Mouse (Mus musculus): ENCODE data around the gene Cyb5b.

The Cyb5b gene

DNA sequence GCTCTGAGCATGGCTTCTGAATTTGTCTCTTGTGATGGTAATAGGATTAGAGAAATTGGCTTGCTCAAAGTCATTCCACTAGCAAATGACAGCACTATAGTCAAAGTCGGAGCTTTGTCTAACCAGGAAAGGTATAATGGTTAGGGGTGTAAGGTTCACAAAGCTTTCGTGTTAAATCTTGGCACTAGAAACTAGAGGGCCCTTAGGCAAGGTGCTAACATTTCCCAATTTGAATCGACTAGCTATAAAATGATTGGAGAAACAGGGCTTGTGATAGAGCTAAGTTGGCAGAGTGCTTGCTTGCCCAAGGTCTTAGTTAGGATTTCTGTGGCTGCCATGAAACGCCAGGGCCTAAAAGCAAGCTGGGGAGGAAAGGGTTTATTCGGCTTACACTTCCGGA, 20.4 kb upstream of the Cyb5b start:
- no peak for DNase-seq (ENCODE audit: low spot score in 2 of 2)

DNA sequence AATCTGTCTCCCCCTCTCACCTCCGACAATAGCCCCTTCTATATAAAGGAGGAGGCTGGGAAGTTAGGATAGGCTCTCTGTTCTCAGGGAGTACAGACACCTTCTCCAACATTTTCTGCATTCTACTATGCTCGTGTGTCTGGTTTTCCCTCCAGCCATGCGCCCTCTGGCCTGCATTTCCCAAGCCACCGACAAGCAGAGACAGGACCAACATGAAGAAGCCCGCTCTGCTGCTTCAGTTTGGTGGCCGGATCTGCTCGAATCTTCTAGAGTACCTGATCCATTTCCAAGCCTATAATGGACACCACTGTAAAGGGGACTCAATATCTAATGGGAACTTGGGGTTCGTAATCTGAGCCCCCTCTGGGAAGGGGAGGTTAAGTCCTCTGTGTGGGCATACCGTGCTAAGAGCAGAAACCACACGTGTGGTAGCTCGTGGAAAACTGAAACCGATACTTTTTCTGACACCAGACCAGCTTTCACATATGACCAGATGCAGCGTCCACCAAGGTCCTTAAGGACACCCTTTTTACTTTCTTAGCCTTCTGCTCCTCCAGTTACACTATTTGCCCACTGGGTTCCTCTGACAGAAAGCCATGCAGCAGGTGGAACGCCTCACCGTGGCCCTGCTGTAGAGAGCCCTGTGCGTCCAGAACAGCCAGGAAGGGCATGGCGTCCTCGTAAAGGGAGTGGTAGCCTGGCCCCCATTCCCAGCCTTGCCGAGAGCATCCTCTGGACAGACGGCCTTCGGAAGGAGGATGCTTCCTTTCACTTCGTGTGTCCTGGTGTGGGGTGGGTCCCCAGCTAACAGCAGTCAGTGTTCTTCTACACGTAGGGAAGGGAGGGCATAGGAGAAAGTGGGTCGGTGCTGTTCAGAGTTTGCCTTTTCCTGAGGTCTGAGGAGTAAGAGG, 17.6 kb upstream of the Cyb5b start:
- no peak for DNase-seq (ENCODE audit: low spot score in 2 of 2)

DNA sequence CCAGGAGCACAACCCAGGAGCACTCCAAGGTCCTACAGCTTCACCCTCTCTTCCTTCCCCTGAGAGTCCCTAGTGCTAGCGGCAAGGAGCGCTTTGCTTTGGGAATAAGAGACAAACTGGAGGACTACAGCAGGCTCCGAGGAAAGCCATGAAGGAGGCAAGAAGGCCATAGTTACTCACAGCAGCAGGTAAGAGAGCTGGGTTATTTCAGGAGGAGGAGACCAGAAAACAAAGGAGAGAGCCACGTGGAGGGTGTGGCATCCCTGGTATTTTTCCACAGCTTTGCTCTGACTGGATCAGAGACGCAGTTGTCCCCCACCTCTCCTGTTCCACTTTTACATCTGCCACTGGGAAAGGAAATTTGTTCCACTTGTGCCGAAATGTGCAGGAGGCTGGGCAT, 16.6 kb upstream of the Cyb5b start:
- DNase-seq (ENCODE audit: low spot score in 2 of 2), result no peak

DNA sequence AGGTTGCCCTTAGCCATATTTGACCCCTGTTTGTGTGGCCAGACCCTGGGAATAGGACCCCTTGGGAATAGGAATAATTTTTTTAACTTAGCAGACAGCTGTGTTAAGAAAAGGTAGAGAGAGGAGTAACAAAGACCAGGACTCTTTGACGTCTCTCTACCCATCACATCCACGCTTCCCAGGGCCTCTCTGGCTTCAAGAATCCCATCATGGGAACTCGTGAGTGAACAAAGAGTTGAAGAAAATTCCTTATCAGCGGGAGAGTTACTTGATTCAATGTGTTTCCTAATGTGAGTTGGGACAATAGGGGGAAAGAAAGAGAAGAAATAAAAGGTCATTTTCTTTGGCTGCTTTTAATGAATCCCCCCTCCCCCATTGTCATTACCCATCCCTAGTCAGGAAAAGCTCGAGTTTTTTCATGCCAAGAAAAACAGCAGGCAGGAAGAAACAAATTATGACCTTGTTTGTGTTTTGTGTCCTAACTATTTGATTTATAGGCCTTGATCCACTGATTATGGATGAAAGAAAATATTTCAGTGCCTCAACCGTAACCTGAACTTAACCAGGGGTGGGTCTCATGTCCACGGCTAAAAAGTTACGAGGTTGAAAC, 14.3 kb upstream of the Cyb5b start:
- DNase-seq (ENCODE audit: low spot score in 2 of 2), result no peak

DNA sequence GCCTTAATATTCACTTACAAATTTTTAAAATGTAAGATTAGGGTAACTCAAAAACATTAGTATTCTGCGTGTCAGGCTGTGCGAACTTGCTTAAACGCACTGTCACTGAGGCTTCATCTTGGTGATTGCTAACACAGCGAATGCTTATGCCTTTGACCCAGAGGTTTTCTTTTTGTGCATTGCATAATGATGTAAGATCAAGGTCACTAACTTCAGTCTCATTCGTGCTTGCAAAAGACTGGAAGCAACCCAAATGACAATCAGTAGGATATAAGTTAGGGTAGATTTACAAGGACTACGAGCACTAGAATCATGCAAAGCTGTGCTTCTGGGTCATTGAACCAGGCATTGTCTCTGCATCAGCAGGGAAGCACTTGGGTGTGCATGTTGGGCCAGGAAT, 12.8 kb upstream of the Cyb5b start:
- no peak for DNase-seq (ENCODE audit: low spot score in 2 of 2)

DNA sequence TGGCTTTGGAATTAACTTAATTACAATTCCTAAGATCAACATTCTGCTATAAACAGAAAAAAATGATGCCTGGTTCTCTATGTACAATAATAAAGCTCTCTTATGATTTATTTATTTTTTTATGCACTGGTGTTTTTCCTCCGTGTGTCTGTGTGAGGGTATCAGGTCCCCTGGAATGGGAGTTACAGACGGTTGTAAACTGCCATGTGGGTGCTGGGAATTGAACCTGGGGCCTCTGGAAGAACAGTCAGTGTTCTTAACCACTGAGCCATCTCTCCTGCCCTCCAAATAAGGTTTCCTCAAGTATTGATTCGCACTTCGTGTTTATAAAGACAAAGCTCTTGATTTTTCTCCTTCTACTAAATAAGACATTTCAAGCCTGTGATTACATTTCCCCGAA, 12.1 kb upstream of the Cyb5b start:
- DNase-seq (ENCODE audit: low spot score in 2 of 2), result no peak

DNA sequence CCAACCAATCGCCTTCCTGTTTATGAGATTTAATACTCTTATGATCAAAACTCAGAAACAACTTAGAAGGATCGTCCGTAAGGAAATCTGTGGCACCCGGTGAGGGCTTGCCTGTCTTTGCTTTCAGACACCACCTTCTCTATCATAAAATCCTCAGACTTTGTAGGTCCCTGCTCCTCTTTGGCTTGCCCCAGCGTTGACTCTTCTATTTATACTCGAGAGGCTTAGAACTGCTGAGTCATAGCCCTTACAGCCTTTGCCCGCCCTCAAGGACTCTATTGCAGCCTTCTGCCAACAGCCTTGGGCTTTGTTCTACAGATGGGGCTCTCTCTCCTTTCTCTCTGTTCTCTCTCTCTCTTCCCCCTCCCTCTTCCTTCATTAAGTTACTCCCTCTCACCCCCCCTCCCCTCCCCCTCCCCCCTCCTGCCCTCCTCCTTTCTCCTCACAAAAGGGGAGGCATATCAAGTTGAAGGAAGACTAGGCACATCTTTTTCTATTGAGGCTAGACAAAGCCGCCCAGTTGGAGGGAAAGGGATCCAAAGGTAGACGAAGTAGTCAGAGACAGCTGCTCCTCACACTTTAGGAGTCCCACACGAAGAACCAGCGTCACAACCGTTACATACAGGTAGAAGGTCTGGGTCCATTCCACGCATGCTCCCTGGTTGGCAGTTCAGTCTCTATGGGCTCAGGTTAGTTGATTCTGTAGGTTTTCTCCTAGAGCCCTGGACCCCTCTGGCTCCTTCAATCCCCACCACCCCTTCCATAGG, 10.6 kb upstream of the Cyb5b start:
- peak in 1 of 2 experiments; percentile 36 for DNase-seq (ENCODE audit: low spot score in 2 of 2)

DNA sequence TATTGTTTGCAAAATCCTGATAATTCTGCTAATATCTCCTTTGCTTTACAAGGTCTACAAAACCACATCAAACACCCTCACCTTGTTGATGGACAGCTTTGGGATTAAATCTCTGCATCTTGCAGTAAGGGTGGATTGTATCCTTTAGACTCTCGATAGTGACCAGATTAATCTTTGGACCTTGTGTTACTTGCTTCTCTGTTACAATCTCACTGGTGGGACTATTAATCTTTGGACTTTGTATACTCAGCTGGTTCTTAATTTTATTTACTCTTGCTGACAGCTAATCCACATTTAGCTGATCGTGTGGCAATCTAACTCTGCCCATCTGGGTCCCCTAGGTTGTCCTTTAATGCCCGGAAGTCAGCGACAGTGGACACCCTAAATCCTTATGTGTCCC, 7.9 kb upstream of the Cyb5b start:
- no peak for DNase-seq (ENCODE audit: low spot score in 2 of 2)

DNA sequence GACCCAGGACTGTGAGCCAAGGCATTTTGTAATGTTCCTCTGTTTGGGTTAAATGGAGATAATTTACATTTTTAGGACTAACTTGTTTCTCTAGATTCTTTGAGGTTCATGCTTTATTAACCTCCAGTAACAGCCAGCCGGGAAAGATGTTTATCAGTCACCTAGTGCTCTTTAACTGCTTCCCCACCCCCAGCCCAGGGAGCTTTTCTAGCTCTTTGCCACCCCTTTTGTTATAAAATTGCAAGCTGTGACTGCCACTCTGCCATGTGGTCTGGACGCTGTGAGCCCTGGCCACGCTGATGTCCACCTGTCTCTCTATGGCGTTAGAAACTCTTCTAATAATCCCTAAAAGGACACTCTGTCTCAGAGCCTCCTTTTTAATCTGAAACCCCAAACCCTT, 6.9 kb upstream of the Cyb5b start:
- DNase-seq (ENCODE audit: low spot score in 2 of 2), result no peak

DNA sequence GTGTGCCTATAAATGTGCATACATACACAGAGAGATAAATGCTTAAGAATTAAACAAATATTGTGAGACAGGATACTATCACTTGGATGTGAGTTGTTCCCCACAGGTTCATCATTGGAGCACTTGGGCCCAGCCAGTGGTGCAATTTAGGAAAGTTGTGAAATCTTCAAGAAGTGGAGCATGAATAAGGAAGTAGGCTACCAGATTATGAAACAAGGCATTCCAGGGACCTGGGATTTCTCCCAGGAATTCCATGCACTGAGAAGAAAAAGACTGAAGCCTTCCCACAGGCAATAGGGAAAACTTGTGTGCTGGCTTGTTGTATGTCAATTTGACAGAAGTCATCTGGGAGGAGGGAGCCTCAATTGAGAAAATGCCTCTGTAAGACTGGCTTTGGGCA, 4.3 kb upstream of the Cyb5b start:
- DNase-seq (ENCODE audit: low spot score in 2 of 2), result no peak

DNA sequence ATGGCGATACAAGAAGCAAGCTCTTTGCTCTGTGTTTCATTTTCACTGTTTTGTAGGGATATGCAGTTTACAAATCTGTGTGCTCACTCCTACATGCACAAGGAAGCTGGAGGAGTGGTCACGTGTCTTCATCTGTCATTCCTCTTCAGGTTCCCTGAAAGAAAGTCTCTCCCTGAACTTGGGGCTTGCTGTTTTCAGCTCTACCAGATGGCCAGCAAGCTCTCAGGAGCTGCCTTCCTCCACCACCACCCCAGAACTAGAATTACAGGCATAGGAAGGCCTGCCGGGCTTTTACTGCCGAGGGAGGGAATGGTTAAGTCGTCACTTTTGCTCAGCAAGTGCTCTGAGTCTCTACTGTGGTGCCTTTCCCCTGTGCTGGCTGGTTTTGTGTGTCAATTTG, 1.6 kb upstream of the Cyb5b start:
- DNase-seq (ENCODE audit: low spot score in 2 of 2), result no peak

DNA sequence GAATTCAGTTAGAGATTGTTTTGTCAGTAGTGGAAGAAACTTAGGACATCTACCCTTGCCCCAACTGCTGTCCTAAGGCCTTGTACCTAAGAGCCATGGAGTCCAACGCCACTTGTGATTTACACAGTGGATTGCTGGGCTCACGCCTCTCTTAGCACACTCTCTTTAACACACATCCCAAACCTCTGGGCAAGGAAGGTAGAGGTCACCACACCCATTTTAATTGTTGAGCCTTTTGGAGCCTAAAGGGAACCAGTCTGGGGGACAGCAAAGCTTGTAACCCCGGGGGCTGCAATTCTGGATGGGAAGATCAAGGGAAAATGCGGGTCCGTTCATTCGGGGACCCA, 410 bp upstream of the Cyb5b start:
- DNase-seq (ENCODE audit: low spot score in 2 of 2), result no peak

DNA sequence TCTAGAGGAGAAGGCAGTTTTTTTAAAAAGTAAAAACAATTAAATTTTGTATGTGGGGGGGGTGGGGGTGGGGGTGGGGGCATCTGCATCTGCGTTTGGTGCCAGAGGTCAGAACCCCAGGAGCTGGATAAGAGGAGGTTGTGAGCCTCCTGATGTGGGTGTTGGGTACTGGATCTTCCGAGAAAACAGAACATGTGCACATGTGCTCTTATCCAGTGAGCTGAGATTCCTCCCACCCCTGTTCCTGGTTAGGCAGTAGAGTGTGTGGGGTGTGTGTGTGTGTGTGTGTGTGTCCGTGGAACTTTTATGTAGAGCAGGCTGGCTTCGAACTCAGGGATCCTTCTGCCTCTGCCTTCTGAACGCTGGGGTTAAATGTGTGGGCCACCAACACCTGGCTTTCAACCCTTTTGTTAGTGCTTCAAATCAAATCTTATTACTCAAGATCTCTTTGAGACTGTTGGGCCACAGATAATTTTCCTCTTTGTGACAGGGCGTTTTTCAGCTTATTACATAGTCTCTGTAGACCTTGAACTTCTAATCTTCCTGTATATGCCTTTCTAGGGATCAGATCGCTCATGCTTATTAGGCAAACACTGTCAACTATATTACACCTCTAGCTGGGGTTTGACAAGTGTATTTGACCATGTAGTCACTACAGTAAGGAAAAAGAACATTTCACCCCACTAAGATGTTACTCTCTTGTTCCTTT, 926 bp downstream of the Cyb5b start:
- DNase-seq (ENCODE audit: low spot score in 2 of 2), result no peak

DNA sequence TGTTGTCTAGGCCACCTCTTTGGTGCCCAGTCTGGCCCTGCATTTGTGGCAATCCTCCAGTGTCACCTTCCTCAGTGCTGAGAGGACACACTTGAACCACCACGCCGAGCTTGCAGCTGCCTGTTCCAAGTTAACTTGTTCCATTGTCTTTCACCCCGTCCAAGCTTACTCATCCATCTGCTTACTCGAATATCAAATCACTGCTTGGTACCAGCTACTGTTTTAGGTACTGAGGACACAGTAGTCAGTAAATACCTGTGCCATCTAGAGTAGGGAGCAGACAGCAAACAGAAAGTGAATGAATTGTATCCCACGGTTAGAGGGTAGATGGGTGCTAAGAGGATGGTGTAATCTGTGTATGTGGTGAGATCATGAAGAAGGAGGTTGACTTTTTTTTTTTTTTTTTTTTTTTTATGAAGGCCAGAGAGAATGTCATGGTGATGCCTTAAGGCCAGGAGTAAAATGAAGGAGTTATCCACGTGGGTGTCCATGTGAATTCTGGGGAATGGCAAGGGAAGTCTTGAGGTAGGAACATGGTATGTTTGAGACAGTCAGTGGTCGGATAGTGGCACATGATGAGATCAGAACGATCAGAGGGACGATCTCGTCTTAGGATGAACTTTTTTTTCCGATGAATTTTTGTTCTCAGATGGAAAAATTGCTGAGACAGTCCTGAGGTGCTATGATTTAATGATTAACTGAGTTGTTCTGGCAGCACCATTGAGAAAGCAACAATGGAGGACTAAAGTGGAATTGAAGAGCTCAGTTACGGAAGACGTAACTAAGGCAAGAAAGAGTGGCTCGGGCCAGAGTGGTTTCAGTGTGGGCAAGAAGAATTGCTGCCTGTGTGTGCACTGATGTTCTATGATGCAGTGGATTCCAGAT, 3.1 kb downstream of the Cyb5b start:
- DNase-seq (ENCODE audit: low spot score in 2 of 2), result no peak

DNA sequence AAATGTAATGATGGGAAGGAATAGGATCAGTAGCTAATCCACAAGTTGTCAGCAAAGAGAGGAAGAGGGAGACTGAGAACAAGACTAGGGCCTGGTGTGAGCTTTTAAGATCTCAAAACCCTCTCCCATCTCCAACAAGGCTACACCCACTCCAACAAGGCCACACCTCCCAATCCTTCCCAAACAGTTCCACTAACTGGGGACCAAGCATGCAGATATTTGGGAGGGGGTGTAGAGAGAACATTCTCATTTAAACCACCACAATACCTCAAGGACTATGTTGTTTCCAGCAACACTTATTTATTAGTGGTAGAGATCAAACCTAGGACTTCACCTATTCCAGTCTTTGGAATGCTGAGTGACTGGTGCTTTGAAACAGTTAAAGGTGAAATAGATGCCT, 6.4 kb downstream of the Cyb5b start:
- DNase-seq (ENCODE audit: low spot score in 2 of 2), result no peak

DNA sequence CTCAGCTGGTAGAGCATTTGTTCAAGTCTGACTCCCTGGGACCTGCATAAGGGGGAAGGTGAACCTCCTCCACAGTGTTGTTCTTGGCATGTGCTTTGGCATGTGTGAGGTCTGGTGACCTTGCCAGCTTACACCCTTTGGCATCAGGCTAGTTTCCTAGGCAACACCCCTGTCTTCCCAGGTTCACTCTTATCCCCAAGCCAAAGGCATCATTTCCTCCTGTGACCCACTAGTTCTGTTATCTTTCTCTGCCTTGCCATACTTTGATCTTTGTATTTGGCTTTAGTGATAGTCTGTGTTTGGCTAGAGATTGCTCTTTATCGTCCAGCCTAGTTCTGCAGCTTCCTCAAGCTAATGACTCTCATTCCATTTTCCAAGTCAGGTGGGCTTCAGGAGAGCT, 7.4 kb downstream of the Cyb5b start:
- no peak for DNase-seq (ENCODE audit: low spot score in 2 of 2)

DNA sequence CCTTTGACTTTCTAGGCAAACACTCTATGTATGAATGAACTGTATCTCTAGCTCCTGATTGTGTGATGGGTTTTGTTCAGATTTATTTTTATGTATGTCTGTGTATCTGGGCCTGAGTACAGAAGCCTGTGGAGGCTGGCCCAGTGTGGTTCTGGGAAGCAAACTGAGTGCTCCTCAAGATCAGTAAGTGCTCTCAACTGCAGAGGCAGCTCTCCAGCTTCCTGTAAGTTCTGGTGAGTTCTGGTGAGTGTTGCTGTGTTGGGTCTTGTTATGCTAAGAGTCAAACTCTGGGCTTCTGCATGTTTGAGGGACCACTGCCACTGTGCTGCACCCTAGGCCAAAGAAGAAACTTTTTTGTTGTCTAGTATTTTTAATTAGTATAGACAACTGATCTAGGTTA, 8.4 kb downstream of the Cyb5b start:
- no peak for DNase-seq (ENCODE audit: low spot score in 2 of 2)

DNA sequence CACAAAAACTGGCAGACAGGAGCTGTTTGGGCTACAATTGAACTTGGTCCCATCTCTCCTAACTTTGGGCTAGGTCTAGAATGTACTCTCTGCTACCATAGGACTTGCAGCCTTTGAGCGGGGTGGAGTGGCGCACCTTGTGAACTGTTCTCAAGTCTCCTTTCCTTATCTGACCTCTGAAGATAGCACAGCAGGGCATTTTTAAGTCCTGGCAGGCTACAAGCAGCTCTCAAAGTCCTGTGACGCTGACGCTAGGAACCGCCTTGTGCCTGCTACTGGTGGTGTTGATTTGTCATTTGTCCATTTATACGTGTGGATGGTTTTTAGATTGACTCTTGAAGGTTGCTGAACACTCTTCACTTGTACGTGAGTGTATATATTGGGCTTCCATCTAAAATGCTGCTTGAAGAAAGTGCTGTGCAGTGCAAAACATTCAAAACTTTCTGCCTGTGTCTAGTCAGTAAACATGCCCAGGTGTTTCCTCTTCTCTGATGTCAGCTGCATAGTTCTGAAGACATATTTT, 13.9 kb downstream of the Cyb5b start:
- DNase-seq (ENCODE audit: low spot score in 2 of 2), result peak in 1 of 2 experiments; percentile 25

DNA sequence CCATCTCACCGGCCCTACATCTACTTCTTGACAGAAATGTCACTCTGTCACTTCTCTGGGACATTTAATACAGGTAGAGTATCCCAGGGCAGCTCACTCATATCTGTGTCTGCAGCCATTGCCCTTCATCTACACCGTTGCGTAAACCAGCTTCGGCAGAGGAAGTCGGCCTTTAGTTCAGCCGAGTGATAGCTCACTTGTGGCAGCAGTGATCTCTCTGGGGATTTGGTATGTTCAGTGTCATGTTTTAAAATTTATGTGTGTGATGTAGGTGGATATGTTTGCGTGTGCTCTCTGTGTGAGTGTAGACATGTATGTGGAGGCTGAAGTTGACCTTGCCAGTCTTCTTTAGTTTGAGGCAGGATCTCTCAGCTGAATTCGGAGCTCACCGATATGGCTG, 15.3 kb downstream of the Cyb5b start:
- peak in 1 of 2 experiments; percentile 28 for DNase-seq (ENCODE audit: low spot score in 2 of 2)

DNA sequence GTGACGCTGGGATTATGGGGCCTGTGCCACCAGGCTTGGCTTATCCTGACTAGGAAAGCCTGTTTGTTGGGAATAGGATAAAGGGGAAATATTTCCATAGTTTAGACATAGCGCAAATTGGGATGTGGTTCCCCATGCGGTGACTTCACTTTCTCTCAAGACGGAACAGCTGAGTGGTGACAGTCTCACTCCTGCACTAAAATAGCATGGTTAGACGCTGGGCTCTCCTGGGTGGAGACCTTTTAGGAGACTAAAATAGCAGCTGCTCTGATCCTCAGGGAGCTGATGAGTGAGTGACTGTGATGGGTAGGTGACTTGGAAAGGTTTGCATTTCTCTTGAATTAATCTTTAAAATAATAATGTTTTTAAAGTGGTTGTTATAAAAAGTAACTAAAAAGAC, 17.4 kb downstream of the Cyb5b start:
- no peak for DNase-seq (ENCODE audit: low spot score in 2 of 2)

DNA sequence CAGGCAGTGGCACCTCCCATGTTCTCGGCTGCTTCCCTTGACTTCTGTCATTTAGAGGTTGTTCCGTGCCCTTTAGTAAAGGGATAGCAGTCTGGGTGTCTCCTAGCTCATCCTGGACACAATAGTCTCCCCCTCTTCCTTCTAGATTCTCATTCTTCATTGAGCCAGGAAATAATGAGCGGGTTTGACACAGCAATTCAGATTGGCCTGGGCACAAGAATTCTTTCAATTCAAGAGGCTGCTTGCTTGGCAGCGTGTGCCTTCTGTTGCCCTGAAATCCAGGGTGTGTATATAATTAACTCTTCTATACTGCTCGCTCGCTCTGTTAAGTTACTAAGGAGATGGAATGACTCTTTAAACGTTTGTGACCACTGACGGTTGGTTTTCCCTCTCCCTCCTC, 21.7 kb downstream of the Cyb5b start:
- DNase-seq (ENCODE audit: low spot score in 2 of 2), result no peak

Measured in spleen, postnatal 10 days (tissue).